Mouse (Mus musculus) neural tube, embryonic 14.5 days (tissue): ENCODE data around the gene Ruvbl2. TPM values are rescaled to one million over a fixed set of nuclear protein-coding genes. Genes with fewer than 3 reads are reported as not detected.
A peak's percentile ranks its signal among the peaks of the same experiment; 100 is the strongest.
"Not testable (repeated sequence)": the region's sequence is repeated elsewhere in the genome, so short reads cannot be mapped to it uniquely, and the experiment has no call there.

Experiments used
- ATAC-seq: fragments of 200-750 bp; cut with Nextera tagmentation; 2 replicates; pipeline ENCODE4 v1.8.0; 2017; ENCODE audit warnings: low read depth, mild to moderate bottlenecking, moderate TSS enrichment, moderate library complexity
- H3K27ac ChIP-seq: fragments of 300-500 bp; sonication (generic); 2 replicates; pipeline ENCODE4 v1.5.1; 2014; ENCODE audit warnings: low read depth, mild to moderate bottlenecking, control low read depth, low read length, moderate library complexity, mixed read lengths
- H3K27me3 ChIP-seq: fragments of 300-500 bp; sonication (generic); 2 replicates; pipeline ENCODE4 v1.6.1; 2014; ENCODE audit warnings: low read length; ENCODE audit not compliant: control insufficient read depth, insufficient read depth
- H3K36me3 ChIP-seq: fragments of 300-500 bp; sonication (generic); 2 replicates; pipeline ENCODE4 v1.6.1; 2014; ENCODE audit warnings: low read length, mixed read lengths; ENCODE audit not compliant: control insufficient read depth, insufficient read depth
- H3K4me1 ChIP-seq: fragments of 300-500 bp; sonication (generic); 2 replicates; pipeline ENCODE4 v1.6.1; 2014; ENCODE audit warnings: low read length; ENCODE audit not compliant: control insufficient read depth, insufficient read depth
- H3K4me2 ChIP-seq: fragments of 300-500 bp; sonication (generic); 2 replicates; pipeline ENCODE4 v1.6.1; 2014; ENCODE audit warnings: mild to moderate bottlenecking, low read depth, low read length, control low read depth
- H3K4me3 ChIP-seq: fragments of 300-500 bp; sonication (generic); 2 replicates; pipeline ENCODE4 v1.5.1; 2014; ENCODE audit warnings: low read depth, low read length, control low read depth, mixed read lengths
- H3K9ac ChIP-seq: fragments of 300-500 bp; sonication (generic); replicated peaks from 2 replicates; pipeline ENCODE4 v1.6.1; 2014; ENCODE audit warnings: low read depth, mild to moderate bottlenecking, control low read depth, low read length, mixed read lengths
- H3K9me3 ChIP-seq: fragments of 300-500 bp; sonication (generic); 2 replicates; pipeline ENCODE4 v1.6.1; 2016; ENCODE audit warnings: low read length; ENCODE audit not compliant: control insufficient read depth
- WGBS: fragments of 180-500 bp; shearing (Covaris S2); extraction: QIAGEN DNeasy Blood & Tissue Kit; methylation state at CpG from one replicate; pipeline ENCODE4 v1.1.7; 2014; 5-methylcytosine and 5-hydroxymethylcytosine counted together
- polyA plus RNA-seq: library from polyadenylated mRNA; unstranded; fragments of >200 nt; fragmentation: Nextera tagmentation; extraction: Ambion mirVana; gene quantifications from 2 replicates; pipeline ENCODE4 v1.2.1, GENCODE M21; 2014

Ruvbl2 gene
- polyA plus RNA-seq: 86.8 and 95.3 TPM in 2 replicates

DNA sequence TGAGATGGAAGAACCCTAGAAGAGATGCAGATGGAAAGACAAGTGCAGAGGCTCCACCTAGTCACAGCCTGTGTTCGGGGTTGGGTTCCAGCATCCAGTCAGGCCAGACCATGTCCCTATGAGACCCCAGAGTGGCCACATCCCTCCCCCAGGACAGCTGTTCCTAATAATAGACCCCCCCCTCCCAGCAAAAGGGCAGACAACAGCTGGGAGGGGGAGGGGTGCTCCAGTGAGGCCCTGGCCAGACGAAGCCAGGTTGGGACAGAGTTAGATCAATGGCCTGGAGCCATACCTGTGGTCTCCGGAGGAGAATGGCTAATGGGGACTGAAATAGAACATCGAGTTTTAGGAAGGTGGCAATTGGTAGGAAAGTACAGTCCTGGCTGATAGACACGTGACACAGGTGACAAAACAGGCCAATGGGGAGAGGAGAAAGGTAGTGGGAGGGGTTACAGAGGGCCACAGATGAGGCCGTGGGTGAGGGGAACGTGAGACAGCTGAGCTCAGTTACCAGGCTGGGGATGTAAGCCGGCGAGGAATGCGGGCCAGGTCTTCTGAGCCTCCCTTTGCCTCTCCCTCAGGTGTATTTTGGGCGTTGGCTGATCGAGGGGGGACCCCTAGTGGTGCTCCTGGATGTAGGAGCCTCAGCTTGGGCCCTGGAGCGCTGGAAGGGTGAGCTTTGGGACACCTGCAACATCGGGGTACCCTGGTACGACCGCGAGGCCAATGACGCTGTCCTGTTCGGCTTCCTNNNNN is at the start of gene Ruvbl2:
Gene Ruvbl2, minus strand, starts transcription at position 576 of the 756 bp plus-strand sequence.
- H3K4me2 ChIP-seq: no peak within 1 kb of the TSS
- no peak within 1 kb of the TSS for H3K9ac ChIP-seq
- H3K27ac ChIP-seq: no peak within 1 kb of the TSS
- no peaks in the 10 kb centered on the region for H3K9me3 ChIP-seq
- no peak within 1 kb of the TSS for H3K4me3 ChIP-seq
- WGBS: 21% methylated on average over 19 of the region's 19 CpGs
- peaks cover 27% of the 10 kb centered on the region for H3K4me1 ChIP-seq
- ATAC-seq: no peak
- no peaks in the 10 kb centered on the region for H3K27me3 ChIP-seq
- no peaks in the 10 kb centered on the region for H3K36me3 ChIP-seq

DNA sequence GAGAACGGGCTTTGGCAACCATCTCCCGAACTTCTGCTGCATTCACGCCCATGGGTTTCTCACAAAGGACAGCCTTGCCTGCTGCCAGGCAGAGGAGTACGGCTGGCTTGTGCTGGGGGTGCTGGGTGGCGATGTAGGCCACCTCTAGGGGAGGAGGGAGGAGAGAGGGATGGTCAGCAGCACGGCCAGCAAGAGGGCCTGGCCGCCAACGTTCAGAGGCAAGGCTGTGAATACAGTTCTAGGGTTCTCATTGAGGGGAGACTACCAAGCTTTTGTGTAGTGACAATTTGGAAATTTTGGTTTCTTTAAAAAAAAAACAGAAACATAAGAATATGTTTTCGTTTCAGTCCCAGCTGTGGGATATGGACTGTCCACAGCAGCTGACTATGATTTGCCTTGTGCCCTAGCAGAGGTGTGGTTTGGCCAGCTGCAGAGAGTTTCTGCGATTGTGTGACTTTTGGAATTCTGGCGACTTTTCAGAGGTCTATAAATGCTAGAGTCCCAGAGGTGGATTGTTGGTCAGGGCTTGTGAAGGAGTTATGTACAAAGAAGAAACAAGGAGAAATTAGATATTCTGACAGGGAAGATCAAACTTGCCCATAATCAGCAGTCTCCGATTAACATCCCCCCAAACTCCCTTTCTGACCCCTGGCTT is 49.0 kb upstream of the Ruvbl2 start, which contains the start of gene Gm45808:
Gene Gm45808, minus strand, starts transcription at position 51 of the 655 bp plus-strand sequence.
- Histone ChIP-seq H3K9me3 (no peaks in the 10 kb centered on the region), H3K4me2 (no peak within 1 kb of the TSS), H3K36me3 (no peaks in the 10 kb centered on the region), H3K4me1 (peaks cover 4% of the 10 kb centered on the region; the same call in 1 of the 2 replicates), H3K27ac (no peak within 1 kb of the TSS), H3K27me3 (no peaks in the 10 kb centered on the region), H3K9ac (no peak within 1 kb of the TSS), H3K4me3 (no peak within 1 kb of the TSS)
- WGBS: 82% methylated on average over 12 of the region's 12 CpGs
- no peak for ATAC-seq

DNA sequence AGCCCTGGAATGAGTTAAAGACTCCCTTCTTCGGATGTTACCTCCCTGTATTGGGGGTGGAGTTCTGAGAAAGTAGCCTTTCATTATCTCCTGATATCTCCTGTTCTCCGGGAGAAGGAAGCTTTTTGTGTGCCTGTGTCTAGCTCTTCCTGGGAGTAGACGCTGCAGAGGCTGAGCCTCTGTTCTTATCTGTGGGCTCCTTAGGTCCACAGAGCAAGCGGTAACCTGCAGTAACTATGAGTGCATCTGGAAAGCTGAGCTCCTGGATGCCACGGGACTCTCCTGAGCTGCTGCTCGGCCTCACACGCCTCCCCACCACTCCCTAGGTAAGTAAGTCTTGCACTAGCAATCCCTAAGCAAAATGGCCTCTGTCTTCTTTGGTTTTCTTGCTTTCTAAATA is 48.3 kb upstream of the Ruvbl2 start:
- Histone ChIP-seq H3K4me2 (no peak overlapping the region), H3K36me3 (no peaks in the 10 kb centered on the region), H3K27ac (no peak overlapping the region), H3K4me3 (no peak overlapping the region), H3K27me3 (no peaks in the 10 kb centered on the region), H3K9ac (no peak overlapping the region), H3K4me1 (peaks cover 4% of the 10 kb centered on the region; the same call in 1 of the 2 replicates), H3K9me3 (no peaks in the 10 kb centered on the region)
- no peak for ATAC-seq
- WGBS: 83% methylated on average over 7 of the region's 7 CpGs

DNA sequence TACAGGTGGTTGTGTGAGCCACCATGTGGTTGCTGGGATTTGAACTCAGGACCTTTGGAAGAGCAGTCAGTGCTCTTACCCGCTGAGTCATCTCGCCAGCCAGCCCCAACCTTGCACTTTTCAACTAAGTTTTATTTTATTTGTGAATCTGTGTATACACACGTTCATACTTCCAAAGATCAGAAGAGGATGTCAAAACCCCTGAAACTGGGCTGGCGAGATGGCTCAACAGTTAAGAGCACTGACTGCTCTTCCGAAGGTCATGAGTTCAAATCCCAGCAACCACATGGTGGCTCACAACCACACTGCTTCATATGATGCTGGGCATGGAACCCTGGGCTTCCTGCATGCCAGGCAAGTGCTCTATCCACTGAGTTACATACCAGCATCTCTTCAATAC is 47.1 kb upstream of the Ruvbl2 start:
- not testable (repeated sequence) for H3K9me3 ChIP-seq, ATAC-seq, H3K27ac ChIP-seq, H3K4me3 ChIP-seq, H3K4me2 ChIP-seq, H3K9ac ChIP-seq, H3K27me3 ChIP-seq, H3K36me3 ChIP-seq, H3K4me1 ChIP-seq
- WGBS: 97% methylated on average over 5 of the region's 5 CpGs

DNA sequence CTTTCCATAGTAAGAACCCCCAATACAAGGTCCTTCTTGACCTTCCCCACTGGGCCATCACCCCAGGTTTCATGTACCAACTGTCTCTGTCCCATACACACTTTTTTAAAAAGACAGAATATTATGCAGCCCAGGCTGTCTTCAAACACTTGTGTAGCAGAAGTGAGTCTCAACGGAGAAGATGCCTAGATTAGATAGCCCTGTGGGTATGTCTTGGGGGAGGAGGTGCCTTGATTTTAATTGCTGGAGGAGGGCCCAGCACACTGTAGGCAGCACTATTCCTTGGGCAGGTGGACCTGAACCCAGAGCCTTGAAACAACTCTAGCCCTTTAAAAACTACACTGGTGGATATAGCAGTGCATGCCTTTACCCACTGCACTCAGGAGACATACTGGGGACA is 44.3 kb upstream of the Ruvbl2 start:
- 82% methylated on average over 1 of the region's 1 CpGs for WGBS
- Histone ChIP-seq H3K4me3 (no peak overlapping the region), H3K27ac (no peak overlapping the region), H3K4me1 (no peaks in the 10 kb centered on the region), H3K36me3 (no peaks in the 10 kb centered on the region), H3K27me3 (no peaks in the 10 kb centered on the region), H3K9ac (no peak overlapping the region), H3K4me2 (no peak overlapping the region), H3K9me3 (no peaks in the 10 kb centered on the region)
- ATAC-seq: no peak

DNA sequence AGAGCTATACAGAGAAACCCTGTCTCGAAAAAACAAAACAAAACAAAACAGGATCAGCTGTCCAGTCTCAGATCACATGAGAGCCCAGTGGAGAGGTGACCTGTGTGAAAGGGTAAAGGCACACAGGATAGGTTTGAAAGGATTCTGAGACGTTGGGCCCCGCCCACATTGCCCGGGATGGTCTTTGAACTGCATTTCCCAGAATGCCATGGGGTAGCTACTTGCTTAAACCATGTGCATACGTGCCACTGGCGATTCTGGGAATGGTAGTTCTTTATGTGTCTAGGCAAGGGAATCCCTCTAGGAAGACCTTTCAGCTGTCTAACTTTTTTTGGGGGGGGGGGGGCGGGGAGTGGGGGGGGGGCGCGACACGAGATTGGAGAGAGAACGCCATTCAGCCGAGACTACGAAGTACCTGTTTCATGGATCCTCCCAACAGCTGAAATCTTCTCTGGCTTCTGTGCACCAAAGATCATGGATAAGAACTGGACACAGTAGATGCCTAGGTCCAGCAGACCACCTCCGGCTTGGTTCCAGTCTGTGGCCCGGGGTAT is 43.6 kb upstream of the Ruvbl2 start, which contains the start of gene Tulp2:
Gene Tulp2, plus strand, starts transcription at position 504 of the 554 bp plus-strand sequence.
- 54% methylated on average over 15 of the region's 15 CpGs for WGBS
- Histone ChIP-seq H3K27ac (no peak within 1 kb of the TSS), H3K9ac (no peak within 1 kb of the TSS), H3K9me3 (no peaks in the 10 kb centered on the region), H3K4me1 (no peaks in the 10 kb centered on the region), H3K36me3 (no peaks in the 10 kb centered on the region), H3K27me3 (no peaks in the 10 kb centered on the region), H3K4me2 (no peak within 1 kb of the TSS), H3K4me3 (no peak within 1 kb of the TSS)
- ATAC-seq: peak; percentile 91

DNA sequence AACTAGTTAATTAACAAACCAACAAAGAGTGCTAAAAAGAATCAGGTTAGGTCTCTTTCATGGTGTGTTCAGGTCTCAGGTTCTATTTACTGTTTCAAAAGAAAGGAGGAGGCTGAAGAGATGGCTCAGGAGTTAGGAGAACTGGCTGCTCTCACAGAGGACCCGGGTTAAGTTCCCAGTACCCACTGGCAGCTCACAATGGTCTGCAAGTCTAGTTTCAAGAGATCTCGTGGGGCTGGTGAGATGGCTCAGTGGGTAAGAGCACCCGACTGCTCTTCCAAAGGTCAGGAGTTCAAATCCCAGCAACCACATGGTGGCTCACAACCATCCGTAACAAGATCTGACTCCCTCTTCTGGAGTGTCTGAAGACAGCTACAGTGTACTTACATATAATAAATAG is 42.4 kb upstream of the Ruvbl2 start:
- not testable (repeated sequence) for H3K4me1 ChIP-seq, H3K36me3 ChIP-seq, H3K27ac ChIP-seq, ATAC-seq, H3K9ac ChIP-seq, H3K4me2 ChIP-seq, H3K9me3 ChIP-seq, H3K4me3 ChIP-seq, H3K27me3 ChIP-seq
- WGBS: 82% methylated on average over 3 of the region's 4 CpGs

DNA sequence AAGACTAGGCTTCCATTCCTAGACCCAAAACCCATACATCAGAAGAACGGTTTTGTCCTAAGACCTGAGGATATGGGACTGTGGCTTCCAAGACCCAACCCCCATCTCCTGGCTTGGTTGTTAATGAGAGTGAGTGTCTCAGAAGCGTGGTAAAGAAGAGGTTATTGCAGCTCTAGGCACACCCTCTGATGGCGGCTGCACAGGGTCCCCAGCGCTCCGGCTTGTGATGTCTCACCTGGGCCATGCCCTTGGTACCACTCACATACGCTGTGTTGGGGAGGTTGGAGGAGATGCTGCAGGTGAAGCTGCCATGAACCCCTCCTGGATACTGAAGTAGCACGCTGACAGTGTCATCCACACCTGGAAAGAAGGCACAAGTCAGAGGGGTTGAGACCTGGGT is 40.9 kb upstream of the Ruvbl2 start:
- no peaks in the 10 kb centered on the region for H3K27me3 ChIP-seq
- no peak overlapping the region for H3K4me3 ChIP-seq
- no peaks in the 10 kb centered on the region for H3K4me1 ChIP-seq
- no peak overlapping the region for H3K27ac ChIP-seq
- no peaks in the 10 kb centered on the region for H3K9me3 ChIP-seq
- no peak overlapping the region for H3K9ac ChIP-seq
- WGBS: 90% methylated on average over 7 of the region's 7 CpGs
- no peaks in the 10 kb centered on the region for H3K36me3 ChIP-seq
- H3K4me2 ChIP-seq: no peak overlapping the region
- no peak for ATAC-seq

DNA sequence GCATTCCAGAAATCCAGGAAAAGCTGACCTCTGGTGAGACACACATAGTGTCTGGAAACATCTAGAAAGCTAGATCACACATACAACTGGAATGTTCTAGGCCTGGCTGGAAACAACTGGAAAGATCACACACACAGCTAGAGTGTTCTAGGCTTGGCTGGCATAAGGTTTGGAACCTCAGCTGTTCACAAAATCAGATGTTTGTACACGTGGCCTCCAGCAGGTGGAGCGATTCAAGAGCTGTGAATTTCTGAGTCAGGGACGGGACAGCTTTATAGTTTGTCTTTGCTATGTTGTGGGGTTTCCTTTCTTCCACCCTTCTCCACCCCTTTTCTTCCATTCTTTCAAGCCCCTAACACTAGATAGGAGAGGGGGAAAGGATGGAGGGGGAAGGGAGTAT is 39.1 kb upstream of the Ruvbl2 start:
- WGBS: 6% methylated on average over 3 of the region's 3 CpGs
- Histone ChIP-seq H3K27me3 (no peaks in the 10 kb centered on the region), H3K4me2 (no peak overlapping the region), H3K36me3 (no peaks in the 10 kb centered on the region), H3K27ac (no peak overlapping the region), H3K9ac (no peak overlapping the region), H3K4me3 (no peak overlapping the region), H3K9me3 (no peaks in the 10 kb centered on the region), H3K4me1 (no peaks in the 10 kb centered on the region)
- ATAC-seq: peak; percentile 34; the same call in 1 of the 2 replicates
